Comparison of ENCODE assay signal across 8 mouse cellular contexts in genomic region chr1:38262362-38263154, GRCm38 (mm10).
DNase-seq lines count a peak whose midpoint lies in the region; ATAC-seq and TF ChIP-seq lines count a peak whose summit lies in the region.

No protein-coding gene starts in this region.

- ATAC-seq in limb, embryonic 15.5 days (ENCODE audit: insufficient number of reproducible peaks, low FRiP score, low TSS enrichment, low read depth): peak; percentile 89

- no peak overlapping the region for H3K9ac ChIP-seq in limb, embryonic 15.5 days

- H3K36me3 ChIP-seq in limb, embryonic 15.5 days: no peaks in the 10 kb centered on the region
- no peaks in the 10 kb centered on the region for H3K36me3 ChIP-seq in thymus, adult 2 months (ENCODE audit: control insufficient read depth, insufficient read depth, low read length)

- H3K27me3 ChIP-seq in limb, embryonic 15.5 days: no peaks in the 10 kb centered on the region
- H3K27me3 ChIP-seq in thymus, adult 2 months (ENCODE audit: control insufficient read depth, insufficient read depth, low read length): no peaks in the 10 kb centered on the region

- H3K4me3 ChIP-seq in limb, embryonic 15.5 days: no peak overlapping the region
- H3K4me3 ChIP-seq in thymus, adult 2 months (ENCODE audit: control insufficient read depth, insufficient read depth, low read length): no peak overlapping the region

- H3K27ac ChIP-seq in limb, embryonic 15.5 days: peak overlapping the region; percentile 79
- H3K27ac ChIP-seq in thymus, adult 2 months (ENCODE audit: control insufficient read depth, insufficient read depth, low read length): no peak overlapping the region

- no peak for TF ChIP-seq CTCF in thymus, adult 2 months (IDR thresholded peaks at IDR 0.05; ENCODE audit: borderline replicate concordance, control insufficient read depth, extremely low read depth, insufficient read depth, low read length, poor library complexity)

- whole genome bisulfite sequencing in limb, embryonic 15.5 days: 32% methylated on average over 11 of the region's 11 CpGs
- WGBS in thymus, adult 2 months: 93% methylated on average over 11 of the region's 11 CpGs

- DNase-seq in embryo, embryonic 10.5 days (ENCODE audit: low spot score): peak; percentile 33
- DNase-seq in embryo, embryonic 10 days (ENCODE audit: low spot score): no peak
- DNase-seq in urinary bladder, postnatal 25 days (ENCODE audit: low spot score): peak; percentile 8
- no peak for DNase-seq in urinary bladder, adult 2 months (ENCODE audit: low spot score)
- DNase-seq in thymus, adult 2 months: no peak
- DNase-seq in right cerebral cortex, postnatal 14 days: no peak
- no peak for DNase-seq in thymus, postnatal 4 days

- TF ChIP-seq POLR2A in thymus, adult 2 months (IDR thresholded peaks at IDR 0.05; ENCODE audit: control insufficient read depth, extremely low read depth, insufficient read depth, low read length, poor library complexity): no peak

- H3K4me2 ChIP-seq in limb, embryonic 15.5 days: no peak overlapping the region

- H3K4me1 ChIP-seq in limb, embryonic 15.5 days: peaks cover 43% of the 10 kb centered on the region
- H3K4me1 ChIP-seq in thymus, adult 2 months (replicated peaks; ENCODE audit: control insufficient read depth, insufficient read depth, low read length): no peaks in the 10 kb centered on the region

- no peaks in the 10 kb centered on the region for H3K9me3 ChIP-seq in limb, embryonic 15.5 days

Comparison
In these comparisons a context has a peak if more than half of its experiments do, and no peak if none do; other contexts are left out.
1. DNase-seq: peak in embryo, embryonic 10.5 days (single experiment) and urinary bladder, postnatal 25 days (single experiment); none in embryo, embryonic 10 days (single experiment), urinary bladder, adult 2 months (single experiment), thymus, adult 2 months (single experiment), right cerebral cortex, postnatal 14 days (single experiment) and thymus, postnatal 4 days (single experiment).